22 mouse cellular contexts compared by ENCODE assay signal in genomic region chr4:137071204-137071603, GRCm38 (mm10).
"Had no signal": no experiment of that assay in that cellular context is flagged by ENCODE, and none has a peak within 500 bp of the region (broad histone marks: within the 10 kb centered on the region; RNA-seq: fewer than 3 reads in every experiment).

No protein-coding gene starts in this region.

- DNase-seq: kidney, adult 2 months; kidney, postnatal 10 days; kidney, postnatal 36 days; left cerebral cortex, postnatal 4 days; lung, adult 18-20 months; lung, postnatal 10 days; lung, postnatal 4 days; retina, postnatal 1 day; right cerebral cortex, postnatal 25 days; spleen, adult 18-20 months; thymus, adult 18-20 months; thymus, postnatal 36 days had no signal

- H3K9ac ChIP-seq: limb, embryonic 12.5 days; limb, embryonic 15.5 days; liver, embryonic 15.5 days; lung, embryonic 15.5 days; midbrain, embryonic 13.5 days; neural tube, embryonic 13.5 days; stomach, embryonic 15.5 days had no signal

- H3K27me3 ChIP-seq: stomach, embryonic 15.5 days had no signal

- H3K4me2 ChIP-seq: limb, embryonic 12.5 days; limb, embryonic 15.5 days; liver, embryonic 11.5 days; liver, embryonic 15.5 days; lung, embryonic 15.5 days; midbrain, embryonic 13.5 days; neural tube, embryonic 13.5 days; stomach, embryonic 15.5 days had no signal

- H3K27ac ChIP-seq: limb, embryonic 12.5 days; limb, embryonic 15.5 days; liver, embryonic 15.5 days; lung, embryonic 15.5 days; midbrain, embryonic 13.5 days; neural tube, embryonic 13.5 days; stomach, embryonic 15.5 days had no signal

- H3K36me3 ChIP-seq: limb, embryonic 12.5 days; limb, embryonic 15.5 days; liver, embryonic 15.5 days; lung, embryonic 15.5 days; midbrain, embryonic 13.5 days; neural tube, embryonic 13.5 days; stomach, embryonic 15.5 days had no signal

- H3K4me1 ChIP-seq: limb, embryonic 15.5 days; liver, embryonic 15.5 days; lung, embryonic 15.5 days; stomach, embryonic 15.5 days had no signal

- H3K9me3 ChIP-seq: limb, embryonic 12.5 days; limb, embryonic 15.5 days; liver, embryonic 15.5 days; lung, embryonic 15.5 days; midbrain, embryonic 13.5 days; neural tube, embryonic 13.5 days; stomach, embryonic 15.5 days had no signal

- ATAC-seq: midbrain, embryonic 13.5 days; midbrain, embryonic 16.5 days had no signal

- H3K4me3 ChIP-seq: limb, embryonic 12.5 days; limb, embryonic 15.5 days; liver, embryonic 15.5 days; lung, embryonic 15.5 days; midbrain, embryonic 13.5 days; myocyte; neural tube, embryonic 13.5 days; stomach, embryonic 15.5 days had no signal
